Mouse (Mus musculus) lung, adult 18-20 months (tissue): ENCODE measurements at regions not wholly inside any gene's neighbourhood (a gene's known extent, or its start where the extent isn't known, plus 50 kb on each side); places are given as distances from the start of the nearest gene placed in this dataset.

ENCODE experiments used
- DNase-seq, 2 experiments: peaks; one replicate each; pipeline ENCODE4 v3.0.0; 2022; ENCODE audit warnings: mixed read lengths in 2 of 2

- DNase-seq: no peak
Observed at GRCm38 (mm10) chr12:36748345-36748744, 360.0 kb upstream of the Meox2 start.

DNA sequence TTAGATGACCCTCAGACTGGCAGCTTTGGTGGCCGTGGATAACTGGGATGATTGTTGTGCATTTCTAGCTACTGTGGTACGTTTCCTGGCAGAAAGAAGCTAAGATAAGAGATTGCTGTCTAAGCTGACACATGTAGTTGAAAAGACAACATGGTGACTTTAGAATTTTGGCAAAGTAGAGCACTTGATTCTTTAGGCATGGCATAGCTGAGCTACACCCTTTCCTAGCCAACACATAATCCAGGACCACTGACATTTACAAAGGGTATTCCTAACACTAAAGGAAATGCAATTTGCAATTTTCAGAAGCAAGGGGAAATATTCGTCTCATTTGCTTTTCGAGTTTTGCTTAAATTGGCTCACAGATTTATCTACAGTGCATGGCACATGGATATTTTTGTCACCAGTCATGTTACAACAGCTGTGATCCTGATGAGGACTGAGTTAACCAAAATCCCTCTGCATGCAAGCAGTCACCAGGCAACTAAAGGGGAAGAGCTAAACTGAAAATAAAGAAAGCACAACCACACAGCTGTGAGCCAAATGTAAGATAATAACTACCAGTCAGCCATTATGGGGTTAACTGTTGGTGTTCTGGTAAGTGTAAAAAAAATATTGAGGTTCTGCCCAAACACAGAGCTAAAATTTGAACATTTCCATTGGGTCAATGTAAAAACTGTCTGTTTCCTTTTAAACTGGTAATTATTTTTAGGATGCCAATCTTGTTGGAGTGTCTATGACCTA, 342.9 kb upstream of the Meox2 start:
- DNase-seq: no peak

DNA sequence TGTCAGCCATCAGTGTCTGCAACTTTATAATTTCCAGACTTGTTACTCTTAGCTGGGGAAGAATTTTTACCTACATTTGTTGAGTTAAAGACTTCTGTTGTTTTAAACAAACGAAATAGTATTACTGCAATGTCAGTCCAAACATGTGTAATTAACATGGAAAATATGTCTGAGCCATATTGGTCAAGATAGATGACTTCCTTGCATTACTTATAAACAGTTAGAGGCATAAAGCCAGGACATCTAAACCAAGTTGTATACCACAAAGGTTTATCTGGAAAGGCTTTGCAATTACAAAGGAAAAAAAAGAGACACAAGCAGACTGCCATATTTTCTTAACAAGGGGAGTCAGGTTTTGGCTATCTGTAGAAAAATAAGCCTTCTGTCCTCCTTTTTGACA, 342.2 kb upstream of the Meox2 start:
- DNase-seq: no peak

DNA sequence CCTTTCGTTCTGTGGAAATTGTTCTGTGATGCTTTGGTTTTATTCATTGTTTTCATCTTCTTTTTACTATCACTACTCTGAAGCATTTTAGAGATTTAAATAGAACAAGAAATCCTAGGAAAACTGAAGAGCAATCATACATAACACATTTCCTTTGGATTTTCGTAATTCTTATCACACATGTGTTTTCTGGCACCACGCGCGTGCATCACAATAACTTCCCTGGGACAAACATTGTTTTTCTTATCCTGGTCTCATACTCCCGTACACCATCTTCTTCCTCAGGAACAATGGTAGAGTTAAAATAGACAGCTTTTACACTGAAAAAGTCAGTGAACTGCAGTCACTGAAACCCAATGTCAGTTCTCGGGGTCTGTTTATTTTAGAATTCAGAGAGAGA, 327.6 kb upstream of the Meox2 start:
- no peak for DNase-seq

DNA sequence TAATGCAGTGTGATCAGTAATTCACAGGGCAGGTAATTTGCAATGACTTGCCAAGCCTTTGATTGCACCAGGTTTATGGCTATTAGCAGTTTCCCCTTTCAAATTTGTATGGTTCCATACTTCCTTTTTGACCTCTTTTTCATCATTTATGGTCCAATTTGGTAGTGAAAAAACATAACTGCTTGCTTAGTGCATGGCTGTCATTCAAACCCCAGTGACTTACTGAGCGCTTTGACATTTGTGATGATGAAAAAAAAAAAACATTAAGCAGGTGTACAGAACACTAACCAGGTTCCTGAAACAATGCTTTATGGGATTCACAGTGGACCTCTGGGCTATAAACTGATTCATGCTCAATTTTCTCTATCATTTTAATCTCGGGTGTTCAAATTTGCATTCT, 317.5 kb upstream of the Meox2 start:
- DNase-seq: no peak

- no peak for DNase-seq
Observed at GRCm38 (mm10) chr12:36791430-36791829, 316.9 kb upstream of the Meox2 start.

GRCm38 (mm10) chr12:36792205-36792604, 316.1 kb upstream of the Meox2 start:
- no peak for DNase-seq

GRCm38 (mm10) chr12:36793799-36794198, 314.5 kb upstream of the Meox2 start:
- DNase-seq: no peak

- no peak for DNase-seq
Observed at GRCm38 (mm10) chr12:36796201-36796600, 312.1 kb upstream of the Meox2 start.

DNA sequence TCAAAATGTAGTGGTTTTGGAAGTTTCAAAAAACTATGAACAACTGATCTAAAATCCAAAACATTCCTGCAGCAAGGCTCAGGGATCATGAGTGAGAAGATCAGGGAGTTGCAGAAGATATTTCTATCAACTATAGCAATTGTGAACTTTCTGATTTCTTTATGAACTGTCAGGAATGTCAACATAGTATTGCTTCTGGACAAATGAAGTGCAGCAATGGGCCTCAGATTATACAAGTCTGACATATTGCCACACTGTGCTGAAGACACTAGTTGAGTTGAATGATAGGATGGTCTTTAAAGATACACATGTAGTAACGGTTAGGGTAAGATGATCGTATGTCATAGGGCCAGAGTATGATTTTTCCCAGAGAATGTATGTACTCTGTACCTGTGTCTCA, 290.4 kb upstream of the Meox2 start:
- DNase-seq: no peak

DNA sequence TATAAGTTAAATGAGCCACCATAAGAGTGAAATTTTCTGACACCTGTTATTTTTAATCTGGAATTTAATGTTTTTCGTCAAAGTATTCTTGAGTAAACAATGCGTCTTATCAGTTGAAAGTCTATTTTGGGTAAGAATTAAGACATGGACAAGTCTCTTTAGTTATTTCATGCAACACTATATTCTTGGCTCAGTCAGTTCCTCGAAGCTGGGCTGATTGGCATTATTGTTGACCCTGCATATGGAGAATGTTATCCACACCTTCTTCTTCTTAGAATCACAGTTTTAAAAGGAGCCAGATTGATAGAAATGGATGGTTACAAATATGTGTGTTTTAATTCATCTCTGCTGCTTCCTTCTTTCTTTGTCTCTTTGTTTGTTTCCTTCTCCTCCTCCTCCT, 289.5 kb upstream of the Meox2 start:
- DNase-seq: no peak

GRCm38 (mm10) chr12:36826766-36827165, 281.6 kb upstream of the Meox2 start:
- no peak for DNase-seq

DNA sequence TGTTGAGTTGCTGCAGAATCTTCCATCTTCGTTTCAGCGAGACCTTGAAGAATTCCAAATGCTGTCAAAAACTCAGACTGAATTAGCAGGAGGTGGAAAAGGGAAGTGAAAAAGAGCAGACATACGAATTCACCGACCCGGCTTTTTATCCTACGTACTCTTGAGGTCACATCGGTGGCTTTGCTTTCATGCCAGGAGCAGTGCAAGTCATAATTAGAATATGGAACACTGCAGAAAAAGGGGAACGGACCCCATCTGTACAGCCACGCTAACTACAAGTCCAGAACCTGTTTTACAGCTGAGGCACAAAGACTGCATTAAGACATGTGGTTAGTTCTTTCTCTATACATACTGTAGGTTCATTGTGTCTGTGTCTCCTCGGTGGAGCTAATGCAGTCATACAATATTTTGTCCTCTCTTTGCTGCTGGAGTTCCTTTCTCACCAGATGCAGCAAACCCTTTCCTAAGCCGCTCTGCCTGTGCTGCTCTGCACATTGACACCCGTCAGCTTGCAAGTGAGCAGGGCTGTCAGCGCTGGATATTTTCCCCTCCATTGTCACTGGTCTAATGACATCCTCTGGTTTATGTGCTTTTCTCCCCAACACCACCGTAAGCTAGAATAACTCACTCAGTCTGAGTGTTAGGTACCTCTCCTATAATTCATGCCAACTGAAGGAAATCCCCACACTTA, 276.9 kb upstream of the Meox2 start:
- DNase-seq: no peak

GRCm38 (mm10) chr12:36842957-36843356, 265.4 kb upstream of the Meox2 start:
- no peak for DNase-seq

GRCm38 (mm10) chr12:36845130-36845529, 263.2 kb upstream of the Meox2 start:
- no peak for DNase-seq

DNA sequence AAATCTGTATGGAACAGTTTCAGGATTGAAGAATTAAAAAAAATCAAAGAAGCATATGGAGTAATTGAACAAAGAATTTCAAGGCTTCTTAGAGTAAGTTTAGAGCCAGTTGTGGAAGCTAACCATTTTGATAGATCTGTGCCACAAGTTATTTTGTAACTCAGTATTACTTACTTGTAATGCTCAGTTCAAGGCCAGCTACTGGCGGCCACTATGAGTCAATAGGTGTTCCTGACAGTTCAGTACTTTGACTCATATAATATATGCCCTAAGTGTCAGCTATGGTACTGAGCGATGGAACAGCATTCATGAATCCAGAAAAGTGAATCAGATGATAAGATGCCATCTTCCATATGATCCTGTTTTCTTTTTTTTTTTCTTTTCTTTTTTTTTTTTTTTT, 259.3 kb upstream of the Meox2 start:
- no peak for DNase-seq

GRCm38 (mm10) chr12:36863113-36863512, 245.2 kb upstream of the Meox2 start:
- DNase-seq: no peak

DNA sequence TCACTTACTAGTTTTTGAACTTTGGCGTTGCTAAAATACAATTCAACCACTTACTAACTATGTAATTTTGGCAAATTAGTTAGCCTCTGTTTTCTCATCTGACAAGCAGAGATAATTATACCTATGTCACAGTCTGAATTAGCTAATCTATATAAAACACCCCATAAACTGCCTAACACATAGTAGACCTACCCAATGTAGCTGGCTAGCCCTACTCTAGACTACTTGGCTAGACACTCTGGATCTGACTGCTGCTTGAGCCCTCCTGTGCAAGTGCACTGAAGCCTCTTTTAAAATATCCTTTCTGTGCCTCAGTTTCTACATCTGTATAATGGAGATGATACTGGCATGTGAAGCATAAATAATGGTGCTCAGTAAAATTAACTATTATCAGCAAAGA, 227.6 kb upstream of the Meox2 start:
- no peak for DNase-seq

GRCm38 (mm10) chr12:36913364-36913763, 195.0 kb upstream of the Meox2 start:
- no peak for DNase-seq

GRCm38 (mm10) chr12:36917576-36918106, 190.7 kb upstream of the Meox2 start:
- DNase-seq: no peak

DNA sequence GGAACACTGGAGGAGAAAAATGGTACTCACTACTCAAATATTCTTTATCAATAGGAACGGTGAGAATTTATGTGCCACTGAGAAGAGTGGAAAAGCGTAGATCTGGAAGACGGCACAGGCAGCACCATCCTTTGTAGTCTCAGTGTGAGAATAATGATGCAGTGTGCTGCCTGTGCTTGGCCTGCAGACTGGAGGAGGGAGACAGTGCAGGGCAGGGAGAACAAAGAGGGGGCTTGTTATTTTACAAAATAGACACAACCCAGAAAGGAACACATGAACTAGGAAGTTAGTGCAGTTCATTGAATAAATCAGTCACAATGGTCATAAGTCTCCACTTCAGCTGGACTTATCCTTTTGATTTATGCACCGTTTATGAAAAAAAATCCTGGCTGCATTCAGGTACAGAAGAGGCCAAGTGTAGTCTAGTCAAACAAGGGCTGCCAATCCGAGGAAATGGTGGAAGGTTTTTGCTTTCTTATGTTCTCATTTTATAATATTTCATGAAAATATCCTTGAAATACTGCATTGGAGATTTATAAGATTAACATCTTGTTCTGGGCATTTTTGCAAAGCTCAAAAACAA, 190.0 kb upstream of the Meox2 start:
- no peak for DNase-seq

- DNase-seq: no peak
Observed at GRCm38 (mm10) chr12:36923558-36923957, 184.8 kb upstream of the Meox2 start.

- no peak for DNase-seq
Observed at GRCm38 (mm10) chr12:36926225-36926624, 182.1 kb upstream of the Meox2 start.

- peak in 1 of 2 experiments; percentile 2 for DNase-seq
Observed at GRCm38 (mm10) chr12:36933118-36933610, 175.2 kb upstream of the Meox2 start.
